9 mouse cellular contexts compared by ENCODE assay signal in the genomic region with DNA sequence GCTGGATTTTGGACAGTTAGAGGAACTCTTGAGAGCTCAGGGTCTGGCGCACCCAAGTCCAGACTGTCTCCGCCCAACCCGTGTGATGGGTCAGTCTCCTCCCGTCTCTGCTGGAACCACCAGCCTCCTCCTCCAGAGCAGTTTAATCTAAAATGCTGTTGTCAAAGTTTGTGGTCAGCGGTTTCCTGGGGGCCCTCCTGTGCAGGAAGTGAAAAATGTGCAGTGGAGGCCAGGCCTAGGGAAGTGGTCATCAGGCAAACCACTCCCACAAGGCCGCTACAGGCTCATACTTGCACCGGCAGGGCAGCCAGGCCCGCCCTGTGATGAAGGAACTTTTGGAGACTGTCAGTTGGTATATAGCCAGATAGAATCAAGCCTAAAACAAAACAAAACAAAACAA. TPM values are rescaled to one million over a fixed set of nuclear protein-coding genes. Genes with fewer than 3 reads are reported as not detected.
A peak's percentile ranks its signal among the peaks of the same experiment; 100 is the strongest.
DNase-seq lines count a peak whose midpoint lies in the region; ATAC-seq and TF ChIP-seq lines count a peak whose summit lies in the region.
"Had no signal": no experiment of that assay in that cellular context is flagged by ENCODE, and none has a peak within 500 bp of the region (broad histone marks: within the 10 kb centered on the region; RNA-seq: fewer than 3 reads in every experiment).

No protein-coding gene starts in this region.

- peak overlapping the region; percentile 14 for H3K27ac ChIP-seq in kidney, adult 2 months (ENCODE audit: insufficient read depth, low read depth, low read length)
- H3K27ac ChIP-seq in cerebellum, adult 2 months (ENCODE audit: insufficient read depth, low read length): no peak overlapping the region
- H3K27ac ChIP-seq: limb, embryonic 15.5 days had no signal

- H3K27me3 ChIP-seq in kidney, adult 2 months (replicated peaks; ENCODE audit: control insufficient read depth, insufficient read depth, low read length): no peaks in the 10 kb centered on the region
- no peaks in the 10 kb centered on the region for H3K27me3 ChIP-seq in cerebellum, adult 2 months (ENCODE audit: control insufficient read depth, insufficient read depth, low read length)

- DNase-seq in B cell, adult 2 months: peak; percentile 77 to 82
- DNase-seq in T-cell, adult 2 months (ENCODE audit: low spot score): peak; percentile 81
- peak; percentile 69 for DNase-seq in kidney, adult 2 months
- DNase-seq in urinary bladder, postnatal 36 days (ENCODE audit: low spot score in 2 of 2): peak; percentile 61 to 77
- DNase-seq in cerebellum, adult 2 months: no peak
- DNase-seq in adrenal gland, adult 8-10 months: no peak
- no peak for DNase-seq in right cerebral cortex, adult 18-20 months

- no peak for TF ChIP-seq POLR2A in kidney, adult 2 months (IDR thresholded peaks at IDR 0.05; ENCODE audit: low read depth, low read length)
- no peak for TF ChIP-seq POLR2A in cerebellum, adult 2 months (IDR thresholded peaks at IDR 0.05; ENCODE audit: borderline replicate concordance, insufficient read depth, low read length)

- ATAC-seq in megakaryocyte-erythroid progenitor cell, adult 5-6 weeks (replicated peaks; ENCODE audit: low FRiP score, low TSS enrichment, poor library complexity, severe bottlenecking): peak; percentile 41; the same call in 1 of the 2 replicates

- H3K36me3 ChIP-seq in kidney, adult 2 months (ENCODE audit: control insufficient read depth, insufficient read depth, low read length): no peaks in the 10 kb centered on the region
- H3K36me3 ChIP-seq: limb, embryonic 15.5 days had no signal

- TF ChIP-seq CTCF in kidney, adult 2 months (conservative IDR thresholded peaks at IDR 0.05; ENCODE audit: insufficient read depth, insufficient read length, low read depth, low read length): no peak
- TF ChIP-seq CTCF in cerebellum, adult 2 months (IDR thresholded peaks at IDR 0.05; ENCODE audit: borderline replicate concordance, insufficient read depth, low read depth, low read length): no peak

- no peak overlapping the region for H3K4me3 ChIP-seq in kidney, adult 2 months (ENCODE audit: insufficient read depth, low read depth, low read length)
- H3K4me3 ChIP-seq in cerebellum, adult 2 months (replicated peaks; ENCODE audit: insufficient read depth, low read depth, low read length): no peak overlapping the region
- H3K4me3 ChIP-seq: limb, embryonic 15.5 days had no signal

- 42% methylated on average over 8 of the region's 8 CpGs for WGBS in kidney, adult 2 months
- 91% methylated on average over 8 of the region's 8 CpGs for WGBS in cerebellum, adult 2 months

- peaks cover 24% of the 10 kb centered on the region for H3K4me1 ChIP-seq in kidney, adult 2 months (ENCODE audit: control insufficient read depth, insufficient read depth, low read length)
- 0 out of 2 replicates have a peak, but pooled peaks cover 3% of the 10 kb centered on the region for H3K4me1 ChIP-seq in cerebellum, adult 2 months (ENCODE audit: control insufficient read depth, insufficient read depth, low read length)

RNA-seq across cellular contexts. Expression of a gene that starts 6.7 kb away (rescaled TPM):
- polyA plus RNA-seq in kidney, adult 2 months (2012; rRNA removed): 57.9 and 67.6 TPM in 2 replicates
- 2.4 and 3.9 TPM in 2 replicates for total RNA-seq in megakaryocyte-erythroid progenitor cell, adult 5-6 weeks (2014; fragmentation: Nextera tagmentation)
- total RNA-seq in megakaryocyte-erythroid progenitor cell, adult 5-6 weeks (2017): 0.38 and 0.42 TPM in 2 replicates
- 30.1 and 34.4 TPM in 2 replicates for polyA plus RNA-seq in cerebellum, adult 2 months (2012; rRNA removed)
- total RNA-seq in adrenal gland, adult 8-10 months (2022): 10 to 100 TPM; 10.8 to 23.4 (median 16.2) TPM

Comparison
In these comparisons a context has a peak if more than half of its experiments do, and no peak if none do; other contexts are left out.
1. DNase-seq: peak in B cell, adult 2 months (2 of 2), T-cell, adult 2 months (single experiment), kidney, adult 2 months (single experiment) and urinary bladder, postnatal 36 days (2 of 2); none in cerebellum, adult 2 months (0 of 2), adrenal gland, adult 8-10 months (single experiment) and right cerebral cortex, adult 18-20 months (single experiment).